Mouse (Mus musculus): Measurements from ENCODE around the gene Tpt1. TPM values are rescaled to one million over a fixed set of nuclear protein-coding genes. Genes with fewer than 3 reads are reported as not detected.
"Not testable (repeated sequence)": the region's sequence is repeated elsewhere in the genome, so short reads cannot be mapped to it uniquely, and the experiment has no call there.

Gene Tpt1
- 1,000 to 10,000 TPM; 2,921 to 3,241 TPM for total RNA-seq (2021)
- long read RNA-seq, experiment 1, transcript Tpt1-201 (6 exons, 1,169 nt), result major isoform, 1,153 of 1,214 reads
- long read RNA-seq, experiment 1, partial matches to known transcripts, result 49 of 1,214 reads
- long read RNA-seq, experiment 1, other reads (novel, unspliced or antisense), result 12 of 1,214 reads
- long read RNA-seq, experiment 2, transcript Tpt1-201 (6 exons, 1,169 nt), result major isoform, 1,167 of 1,239 reads
- long read RNA-seq, experiment 2, partial matches to known transcripts, result 58 of 1,239 reads
- long read RNA-seq, experiment 2, other reads (novel, unspliced or antisense), result 14 of 1,239 reads

- intact Hi-C loops (cut with DNase I), result no loop called here
- peak; percentile 98 to 99 for DNase-seq
Observed at GRCm38 (mm10) chr14:75844867-75845697, at the start of gene Tpt1. Gene Tpt1 (plus strand): TSS chr14:75845093.

GRCm38 (mm10) chr14:75795918-75796317 is 49.0 kb upstream of the Tpt1 start:
- no peak for DNase-seq
- intact Hi-C loops (cut with DNase I), result no loop called here

- intact Hi-C loops (cut with DNase I), result no loop called here
- DNase-seq, result no peak
Observed at GRCm38 (mm10) chr14:75797769-75798386, 47.0 kb upstream of the Tpt1 start.

GRCm38 (mm10) chr14:75807800-75808199 is 37.1 kb upstream of the Tpt1 start:
- intact Hi-C loops (cut with DNase I), result loop anchor here (2.0 kb wide), 1 partner anchor 21 kb away; no protein-coding TSS in a partner anchor

GRCm38 (mm10) chr14:75809931-75810330 is 35.0 kb upstream of the Tpt1 start:
- no peak for DNase-seq
- intact Hi-C loops (cut with DNase I), result loop anchor here (2.0 kb wide), 1 partner anchor 19 kb away; no protein-coding TSS in a partner anchor

More at GRCm38 (mm10) chr14:75807800-75808199, 37.1 kb upstream of the Tpt1 start:
- DNase-seq, result peak; percentile 67 to 78

- no peak for DNase-seq
- intact Hi-C loops (cut with DNase I), result no loop called here
Observed at GRCm38 (mm10) chr14:75818528-75818927, 26.4 kb upstream of the Tpt1 start.

GRCm38 (mm10) chr14:75819341-75819740 is 25.6 kb upstream of the Tpt1 start:
- no peak for DNase-seq
- intact Hi-C loops (cut with DNase I), result no loop called here

- intact Hi-C loops (cut with DNase I), result no loop called here
- DNase-seq, result peak; percentile 46 to 68
Observed at GRCm38 (mm10) chr14:75820007-75820406, 24.9 kb upstream of the Tpt1 start.

- intact Hi-C loops (cut with DNase I), result loop anchor here (5.0 kb wide), 1 partner anchor 40 kb away; the partner anchor contains the start of gene Slc25a30
- DNase-seq, result no peak
Observed at GRCm38 (mm10) chr14:75826851-75827410, 18.0 kb upstream of the Tpt1 start.

- intact Hi-C loops (cut with DNase I), result loop anchor here (2.0 to 5.0 kb wide), 2 partner anchors 19 to 41 kb away; partner anchors contain the start of gene Slc25a30
- DNase-seq, result no peak
Observed at GRCm38 (mm10) chr14:75828221-75828620, 16.7 kb upstream of the Tpt1 start.

GRCm38 (mm10) chr14:75828866-75829806 is 15.8 kb upstream of the Tpt1 start:
- intact Hi-C loops (cut with DNase I), result loop anchor here (2.0 to 5.0 kb wide), 2 partner anchors 20 to 42 kb away; partner anchors contain the start of gene Slc25a30
- DNase-seq, result peak; percentile 83 to 86

GRCm38 (mm10) chr14:75829817-75830216 is 15.1 kb upstream of the Tpt1 start:
- not testable (repeated sequence) for DNase-seq
- intact Hi-C loops (cut with DNase I), result loop anchor here (2.0 to 5.0 kb wide), 2 partner anchors 21 to 43 kb away; partner anchors contain the start of gene Slc25a30

GRCm38 (mm10) chr14:75832031-75832430 is 12.9 kb upstream of the Tpt1 start:
- intact Hi-C loops (cut with DNase I), result no loop called here
- DNase-seq, result no peak

GRCm38 (mm10) chr14:75832982-75833381 is 11.9 kb upstream of the Tpt1 start:
- DNase-seq, result no peak
- intact Hi-C loops (cut with DNase I), result no loop called here

GRCm38 (mm10) chr14:75833546-75834250 is 11.2 kb upstream of the Tpt1 start:
- no peak for DNase-seq
- intact Hi-C loops (cut with DNase I), result no loop called here

GRCm38 (mm10) chr14:75834251-75834738 is 10.6 kb upstream of the Tpt1 start:
- peak in 1 of 2 experiments; percentile 51 for DNase-seq
- intact Hi-C loops (cut with DNase I), result no loop called here

- peak; percentile 48 to 64 for DNase-seq
- intact Hi-C loops (cut with DNase I), result no loop called here
Observed at GRCm38 (mm10) chr14:75834739-75835381, 10.0 kb upstream of the Tpt1 start.

- no peak for DNase-seq
- intact Hi-C loops (cut with DNase I), result no loop called here
Observed at GRCm38 (mm10) chr14:75836579-75836978, 8.3 kb upstream of the Tpt1 start.

Data from gastrocnemius, postnatal 36 days (tissue).